In the genomic region with DNA sequence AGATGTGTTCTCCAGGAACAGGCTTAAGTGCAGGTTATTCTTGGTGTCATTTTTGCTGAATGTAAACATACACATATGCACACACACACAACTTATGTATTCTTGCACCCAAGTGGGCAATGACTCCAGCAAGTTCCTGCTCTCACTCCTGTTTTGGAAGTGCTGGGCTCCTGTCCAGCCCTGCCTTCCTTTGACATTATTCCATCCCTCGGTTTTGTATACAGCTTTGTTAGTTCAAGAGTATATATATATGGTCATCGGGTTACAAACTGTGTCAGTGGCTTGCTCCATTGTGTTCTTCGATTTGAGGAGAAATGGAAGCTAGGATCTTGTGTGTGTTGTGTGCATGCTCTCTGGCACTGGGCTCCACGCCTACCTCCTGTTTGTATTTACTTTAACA, we compare ENCODE assay signal across 16 mouse cellular contexts. TPM values are rescaled to one million over a fixed set of nuclear protein-coding genes. Genes with fewer than 3 reads are reported as not detected.
"Had no signal": no experiment of that assay in that cellular context is flagged by ENCODE, and none has a peak within 500 bp of the region (broad histone marks: within the 10 kb centered on the region; RNA-seq: fewer than 3 reads in every experiment).

No protein-coding gene starts in this region.

- H3K36me3 ChIP-seq: limb, embryonic 13.5 days; midbrain, embryonic 12.5 days had no signal

- H3K9ac ChIP-seq: limb, embryonic 13.5 days; midbrain, embryonic 12.5 days had no signal

- H3K27ac ChIP-seq: layer of hippocampus, adult 2 months; limb, embryonic 13.5 days; midbrain, embryonic 12.5 days had no signal

- H3K4me1 ChIP-seq: limb, embryonic 13.5 days; midbrain, embryonic 12.5 days had no signal

- H3K27me3 ChIP-seq: limb, embryonic 13.5 days; midbrain, embryonic 12.5 days had no signal

- H3K4me2 ChIP-seq: limb, embryonic 13.5 days; midbrain, embryonic 12.5 days had no signal

- H3K9me3 ChIP-seq: limb, embryonic 13.5 days; midbrain, embryonic 12.5 days had no signal

- H3K4me3 ChIP-seq: layer of hippocampus, adult 2 months; limb, embryonic 13.5 days; midbrain, embryonic 12.5 days had no signal

- DNase-seq: kidney, adult 18-20 months; kidney, postnatal 10 days; kidney, postnatal 4 days; left cerebral cortex, postnatal 4 days; right cerebral cortex, postnatal 14 days; thymus, adult 18-20 months; thymus, postnatal 36 days had no signal

RNA-seq across cellular contexts. Expression of gene Amdhd1, which starts 21.6 kb away (rescaled TPM):
- total RNA-seq: megakaryocyte-erythroid progenitor cell, adult 5-6 weeks; midbrain, postnatal 0 days had no signal
- polyA plus RNA-seq: midbrain, embryonic 12.5 days; neural tube, embryonic 14.5 days had no signal

RNA-seq across cellular contexts. Expression of gene Ccdc38, which starts 22.2 kb away (rescaled TPM):
- total RNA-seq: layer of hippocampus, adult 2 months; layer of hippocampus, postnatal 10 days; left cerebral cortex, adult 18-20 months; left cerebral cortex, postnatal 4 days; megakaryocyte-erythroid progenitor cell, adult 5-6 weeks had no signal

RNA-seq across cellular contexts. Expression of gene Hal, which starts 29.6 kb away (rescaled TPM):
- total RNA-seq: left cerebral cortex, adult 18-20 months; megakaryocyte-erythroid progenitor cell, adult 5-6 weeks had no signal
- polyA plus RNA-seq: kidney, embryonic 14.5 days; midbrain, embryonic 12.5 days had no signal
